Mouse (Mus musculus): ENCODE results near the gene AU040320.

Gene AU040320

DNA sequence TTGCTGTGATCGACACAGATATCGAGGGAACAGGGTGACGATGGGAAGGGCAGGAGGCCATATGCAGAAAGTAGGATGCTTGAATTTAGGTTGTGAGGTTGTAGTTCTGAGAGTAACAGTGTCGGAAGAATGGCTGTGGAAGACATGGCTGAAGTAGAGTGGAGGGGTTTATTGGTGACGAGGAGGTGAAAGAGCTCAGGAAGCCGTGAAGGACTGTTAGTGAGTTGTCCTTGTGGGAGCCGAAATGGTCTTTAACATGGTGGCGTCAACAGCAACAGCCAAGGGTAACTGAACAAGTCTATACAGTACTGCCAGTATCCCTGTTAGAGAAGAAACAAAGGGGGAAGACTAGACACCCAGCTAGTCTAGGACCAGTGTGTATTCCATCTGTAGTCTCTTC is 48.8 kb downstream of the AU040320 start:
- H3K27me3 ChIP-seq (ENCODE audit: control insufficient read depth, insufficient read depth, low read length, poor library complexity, severe bottlenecking) = no peaks in the 10 kb centered on the region
- DNase-seq (ENCODE audit: low read depth, low spot score) = no peak
- peaks cover 2% of the 10 kb centered on the region for H3K36me3 ChIP-seq (ENCODE audit: control insufficient read depth, insufficient read depth, low read length, poor library complexity, severe bottlenecking)

DNA sequence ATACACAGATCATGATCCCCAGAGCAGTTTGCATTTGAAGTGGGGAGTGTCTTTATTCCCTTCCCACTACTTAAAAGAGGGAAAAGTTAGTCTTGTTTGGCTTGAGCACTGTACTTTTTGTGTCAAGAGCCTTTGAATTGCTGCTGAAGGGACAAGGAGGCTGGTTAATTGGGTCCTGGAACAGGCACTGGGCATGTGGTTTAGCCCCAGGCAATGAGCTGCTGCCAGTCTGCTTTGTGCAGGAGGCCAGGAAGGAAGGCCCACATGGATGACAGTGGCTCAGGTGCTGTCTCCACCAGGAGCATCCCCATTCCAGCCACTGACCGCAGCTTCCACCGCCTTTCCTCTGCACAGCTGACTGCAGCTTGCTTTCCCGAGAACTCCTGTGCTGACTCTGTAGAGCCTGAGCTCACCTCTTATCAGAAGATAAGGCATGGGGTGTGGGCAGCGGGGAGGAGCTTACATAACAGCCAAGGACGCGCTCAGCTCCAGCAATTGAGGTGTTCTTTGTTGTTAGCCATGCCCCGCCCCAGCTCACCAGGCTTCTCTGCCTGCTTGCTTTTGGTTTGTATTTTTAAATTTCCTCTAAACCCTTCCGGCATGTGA is 50.0 kb downstream of the AU040320 start:
- no peaks in the 10 kb centered on the region for H3K27me3 ChIP-seq (ENCODE audit: control insufficient read depth, insufficient read depth, low read length, poor library complexity, severe bottlenecking)
- DNase-seq (ENCODE audit: low read depth, low spot score) = no peak
- peaks cover 2% of the 10 kb centered on the region for H3K36me3 ChIP-seq (ENCODE audit: control insufficient read depth, insufficient read depth, low read length, poor library complexity, severe bottlenecking)

DNA sequence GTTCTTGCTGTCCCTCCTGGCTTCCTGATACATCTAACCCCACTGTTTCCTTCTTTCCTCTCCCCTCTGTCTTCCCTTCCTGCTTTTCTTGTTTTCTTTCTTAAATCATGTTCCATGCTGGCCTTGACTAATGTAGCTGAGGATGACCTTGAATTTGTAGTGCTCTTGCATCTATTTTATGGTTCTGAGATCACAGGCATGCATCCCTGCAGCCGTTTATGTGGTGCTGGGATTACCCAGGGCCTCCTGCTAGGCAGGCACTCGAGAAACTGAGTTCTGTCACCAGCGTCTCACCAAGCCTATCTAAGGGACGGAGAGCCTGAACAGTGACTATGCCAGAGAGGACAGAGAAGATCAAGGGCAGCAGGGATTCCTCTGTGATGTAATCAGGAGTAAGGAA is 52.4 kb downstream of the AU040320 start:
- Histone ChIP-seq H3K27me3 (ENCODE audit: control insufficient read depth, insufficient read depth, low read length, poor library complexity, severe bottlenecking) (no peaks in the 10 kb centered on the region), H3K36me3 (ENCODE audit: control insufficient read depth, insufficient read depth, low read length, poor library complexity, severe bottlenecking) (peaks cover 2% of the 10 kb centered on the region)
- no peak for DNase-seq (ENCODE audit: low read depth, low spot score)

DNA sequence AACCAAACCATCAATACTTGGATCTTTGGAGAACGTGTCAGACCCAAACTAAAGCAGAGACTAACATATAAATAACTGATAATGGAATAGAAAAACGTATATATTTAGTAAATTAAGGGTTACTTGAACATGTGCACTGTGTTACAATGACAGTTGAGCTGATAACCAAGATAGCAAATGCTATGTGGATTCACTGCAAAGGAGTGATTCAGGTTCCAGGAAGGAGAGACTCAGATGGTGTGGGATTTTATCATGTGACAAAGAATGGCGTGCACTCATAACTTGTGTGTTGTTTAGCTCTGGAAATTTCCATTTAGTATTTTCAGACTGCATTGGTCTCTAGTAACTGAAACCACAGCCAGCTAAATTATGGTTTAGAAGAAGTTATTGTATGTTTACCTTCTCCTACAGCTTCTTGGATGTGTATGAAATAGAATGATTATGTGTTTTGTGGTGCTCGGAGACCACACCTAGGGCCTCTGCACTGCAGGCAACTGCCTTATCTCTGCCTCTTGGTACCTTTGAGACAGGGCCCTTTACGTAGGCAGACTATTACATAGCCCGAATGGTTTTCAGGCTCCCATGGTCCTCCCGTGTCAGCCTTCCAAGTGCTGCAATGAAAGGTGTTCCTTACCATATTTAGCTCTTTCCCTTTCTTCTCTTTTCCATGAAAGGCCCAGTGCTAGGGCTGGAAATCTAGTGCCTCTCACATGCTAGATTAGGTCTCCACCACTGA is 53.5 kb downstream of the AU040320 start:
- Histone ChIP-seq H3K36me3 (ENCODE audit: control insufficient read depth, insufficient read depth, low read length, poor library complexity, severe bottlenecking) (peaks cover 2% of the 10 kb centered on the region), H3K27me3 (ENCODE audit: control insufficient read depth, insufficient read depth, low read length, poor library complexity, severe bottlenecking) (no peaks in the 10 kb centered on the region)
- no peak for DNase-seq (ENCODE audit: low read depth, low spot score)

DNA sequence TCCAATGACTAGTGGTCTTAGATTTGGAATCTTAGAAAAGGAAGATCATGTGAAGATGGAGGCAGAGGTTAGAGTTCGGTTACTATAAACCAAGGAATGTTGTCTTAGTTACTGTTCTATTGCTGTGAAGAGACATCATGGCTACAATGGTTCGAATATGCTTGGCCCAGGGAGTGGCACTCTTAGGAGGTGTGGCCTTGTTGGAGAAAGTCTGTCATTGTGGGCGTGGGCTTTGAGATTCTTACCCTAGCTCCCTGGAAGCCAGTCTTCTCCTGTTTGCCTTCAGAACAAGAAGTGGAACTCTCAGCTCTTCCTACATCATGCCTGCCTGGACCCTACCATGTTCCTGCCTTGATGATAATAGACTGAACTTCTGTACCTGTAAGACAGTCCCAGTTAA is 57.2 kb downstream of the AU040320 start:
- no peak for DNase-seq (ENCODE audit: low read depth, low spot score)
- Histone ChIP-seq H3K36me3 (ENCODE audit: control insufficient read depth, insufficient read depth, low read length, poor library complexity, severe bottlenecking) (no peaks in the 10 kb centered on the region; the same call in 1 of the 2 replicates), H3K27me3 (ENCODE audit: control insufficient read depth, insufficient read depth, low read length, poor library complexity, severe bottlenecking) (no peaks in the 10 kb centered on the region)

DNA sequence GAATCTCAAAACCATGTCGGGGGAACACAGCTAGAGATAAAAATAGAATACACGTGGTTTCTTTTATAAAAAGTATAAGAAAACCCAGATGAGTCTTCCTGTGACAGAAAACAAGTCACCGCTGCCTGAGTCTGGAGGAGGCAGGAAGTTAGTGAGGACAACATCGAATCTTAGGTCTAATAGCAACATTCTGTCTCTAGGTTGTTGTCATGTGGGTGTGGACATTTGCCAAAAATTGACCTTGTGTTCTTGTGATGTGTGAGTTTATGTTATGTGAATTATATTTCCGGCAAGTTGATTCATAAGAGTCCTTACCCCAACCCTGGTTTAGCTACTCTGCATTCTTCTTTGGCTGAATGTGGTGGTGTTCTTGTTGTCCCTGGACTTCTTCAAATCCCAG is 59.9 kb downstream of the AU040320 start:
- no peak for DNase-seq (ENCODE audit: low read depth, low spot score)
- Histone ChIP-seq H3K27me3 (ENCODE audit: control insufficient read depth, insufficient read depth, low read length, poor library complexity, severe bottlenecking) (no peaks in the 10 kb centered on the region), H3K36me3 (ENCODE audit: control insufficient read depth, insufficient read depth, low read length, poor library complexity, severe bottlenecking) (peaks cover 2% of the 10 kb centered on the region)

DNA sequence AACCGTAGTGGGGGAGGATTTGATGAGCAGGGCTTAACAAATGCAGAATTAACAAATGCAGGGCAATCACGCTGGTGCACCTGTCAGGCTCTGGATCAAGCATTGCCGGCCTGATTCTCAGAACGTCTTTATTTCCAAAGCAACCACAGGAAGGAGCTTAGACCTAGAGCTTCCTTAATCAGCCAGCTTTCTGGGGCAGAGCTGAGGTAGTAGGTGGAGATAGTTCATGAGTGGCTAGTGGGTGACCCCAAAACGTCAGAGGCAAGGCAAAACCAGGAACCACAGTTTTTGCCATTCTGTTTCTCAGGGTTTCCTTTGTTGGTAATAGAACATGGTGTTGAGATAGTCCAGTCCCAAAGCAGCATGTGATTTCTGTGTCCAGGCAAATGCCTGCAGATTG is 61.5 kb downstream of the AU040320 start:
- no peaks in the 10 kb centered on the region for H3K27me3 ChIP-seq (ENCODE audit: control insufficient read depth, insufficient read depth, low read length, poor library complexity, severe bottlenecking)

DNA sequence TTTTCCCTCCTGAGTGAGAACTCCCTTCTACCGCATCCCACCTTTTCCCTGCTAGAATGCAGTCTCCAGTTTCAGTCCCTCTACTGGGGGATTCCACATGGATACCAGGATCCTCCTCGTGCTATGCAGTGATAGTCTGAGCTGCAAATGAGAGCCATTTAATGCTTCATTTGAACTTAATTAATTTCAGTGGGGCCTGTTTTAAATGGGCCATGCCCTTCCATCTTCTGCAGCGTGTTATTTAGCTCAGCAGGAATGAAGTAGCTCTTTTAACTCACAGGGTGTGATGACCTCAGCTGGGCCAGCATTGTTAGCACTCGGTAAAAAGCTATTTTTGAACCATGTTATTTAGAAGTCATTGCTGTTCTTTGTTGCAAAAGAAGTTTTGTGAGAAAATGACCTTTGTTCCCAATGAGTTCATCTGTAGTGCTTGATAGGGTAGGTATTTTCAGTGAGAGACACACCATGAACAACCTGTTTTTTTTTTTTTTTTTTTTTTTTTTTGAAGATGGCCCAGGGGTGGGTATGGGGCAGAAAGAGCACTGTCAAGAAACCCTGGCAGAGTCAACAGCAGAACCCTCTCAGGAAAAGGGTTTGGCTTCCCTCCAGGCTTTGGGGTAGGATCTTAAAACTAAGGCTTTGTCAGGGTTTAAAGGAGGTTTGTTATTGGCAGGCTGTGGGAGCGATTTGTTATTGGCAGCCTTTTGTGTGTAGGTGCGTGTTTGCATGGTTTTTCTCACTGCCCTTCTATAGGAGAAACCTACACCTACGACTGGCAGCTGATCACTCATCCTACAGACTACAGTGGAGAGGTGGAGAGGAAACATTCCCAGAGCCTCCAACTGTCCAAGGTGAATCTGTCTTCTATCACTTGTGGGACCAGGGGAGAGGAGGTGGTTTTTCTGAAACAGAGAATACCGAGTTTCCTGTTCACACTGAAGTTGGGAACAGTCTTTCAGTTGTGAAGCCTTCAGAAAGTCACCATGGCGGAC is 69.8 kb downstream of the AU040320 start:
- Histone ChIP-seq H3K27me3 (ENCODE audit: control insufficient read depth, insufficient read depth, low read length, poor library complexity, severe bottlenecking) (no peaks in the 10 kb centered on the region), H3K36me3 (ENCODE audit: control insufficient read depth, insufficient read depth, low read length, poor library complexity, severe bottlenecking) (peaks cover 5% of the 10 kb centered on the region; the same call in 1 of the 2 replicates)
- DNase-seq (ENCODE audit: low read depth, low spot score) = no peak

More for the DNA sequence above, 61.5 kb downstream of the AU040320 start:
- peaks cover 2% of the 10 kb centered on the region; the same call in 1 of the 2 replicates for H3K36me3 ChIP-seq (ENCODE audit: control insufficient read depth, insufficient read depth, low read length, poor library complexity, severe bottlenecking)
- no peak for DNase-seq (ENCODE audit: low read depth, low spot score)

DNA sequence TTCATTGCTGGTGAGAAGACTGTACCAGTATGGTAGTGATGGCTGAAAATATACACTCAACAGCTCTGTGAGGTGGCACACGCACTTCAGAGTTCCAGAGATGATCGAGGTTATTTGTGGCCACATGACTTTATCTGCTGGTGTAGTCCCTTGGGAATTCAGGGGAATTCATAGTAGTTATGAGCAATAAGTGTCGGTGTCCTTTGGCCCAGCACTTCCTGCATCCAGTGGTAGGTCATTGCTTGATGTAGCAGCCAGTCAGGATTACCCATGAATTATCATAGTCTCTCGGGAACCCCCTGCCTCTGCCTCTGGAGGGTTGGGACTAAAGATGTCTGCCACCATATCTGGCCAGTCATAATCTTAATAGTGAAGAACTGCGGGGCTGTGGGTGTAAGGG is 70.6 kb downstream of the AU040320 start:
- Histone ChIP-seq H3K27me3 (ENCODE audit: control insufficient read depth, insufficient read depth, low read length, poor library complexity, severe bottlenecking) (no peaks in the 10 kb centered on the region), H3K36me3 (ENCODE audit: control insufficient read depth, insufficient read depth, low read length, poor library complexity, severe bottlenecking) (peaks cover 6% of the 10 kb centered on the region)
- DNase-seq (ENCODE audit: low read depth, low spot score) = peak; percentile 14

DNA sequence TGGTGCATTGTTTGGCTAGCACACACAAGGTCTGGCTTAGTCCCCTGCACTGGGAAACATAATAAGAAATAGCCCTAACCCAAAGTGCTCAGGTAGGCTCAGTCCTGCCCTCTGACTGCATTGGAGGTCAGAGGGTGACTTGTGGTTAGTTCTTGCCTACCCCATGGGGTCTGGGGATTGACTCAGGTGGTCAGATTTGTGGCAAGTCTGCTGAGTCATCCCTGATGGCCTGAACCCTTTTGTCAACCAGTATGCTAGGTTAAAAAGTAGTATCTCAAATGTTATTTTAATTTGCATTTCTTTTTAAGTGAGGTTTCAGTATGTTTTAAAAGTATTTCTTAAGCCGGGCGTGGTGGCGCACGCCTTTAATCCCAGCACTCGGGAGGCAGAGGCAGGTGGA is 77.8 kb downstream of the AU040320 start:
- peaks cover 8% of the 10 kb centered on the region for H3K36me3 ChIP-seq (ENCODE audit: control insufficient read depth, insufficient read depth, low read length, poor library complexity, severe bottlenecking)
- no peaks in the 10 kb centered on the region; the same call in 1 of the 2 replicates for H3K27me3 ChIP-seq (ENCODE audit: control insufficient read depth, insufficient read depth, low read length, poor library complexity, severe bottlenecking)
- DNase-seq (ENCODE audit: low read depth, low spot score) = no peak

DNA sequence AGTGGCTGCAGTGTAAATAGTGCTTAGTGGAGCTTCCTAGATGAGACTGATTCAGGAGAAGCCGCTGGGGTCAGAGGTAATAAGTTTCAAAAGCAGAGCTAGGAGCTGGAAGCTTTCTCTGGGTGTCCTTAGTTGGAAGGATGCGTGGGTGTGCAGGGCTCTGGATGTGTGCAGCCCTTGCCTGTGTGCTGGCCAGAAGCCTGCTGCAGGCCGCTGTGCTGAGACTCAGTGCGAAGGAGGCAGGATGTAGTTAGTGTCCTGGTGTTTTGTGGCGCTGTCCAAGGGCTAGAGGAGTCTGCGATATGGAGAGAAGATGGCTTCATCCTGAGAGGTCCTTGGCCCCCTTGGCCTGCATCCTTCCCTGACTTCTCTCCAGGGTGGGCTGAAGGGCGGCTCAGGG is 85.5 kb downstream of the AU040320 start:
- Histone ChIP-seq H3K36me3 (ENCODE audit: control insufficient read depth, insufficient read depth, low read length, poor library complexity, severe bottlenecking) (peaks cover 7% of the 10 kb centered on the region), H3K27me3 (ENCODE audit: control insufficient read depth, insufficient read depth, low read length, poor library complexity, severe bottlenecking) (no peaks in the 10 kb centered on the region)
- no peak for DNase-seq (ENCODE audit: low read depth, low spot score)

DNA sequence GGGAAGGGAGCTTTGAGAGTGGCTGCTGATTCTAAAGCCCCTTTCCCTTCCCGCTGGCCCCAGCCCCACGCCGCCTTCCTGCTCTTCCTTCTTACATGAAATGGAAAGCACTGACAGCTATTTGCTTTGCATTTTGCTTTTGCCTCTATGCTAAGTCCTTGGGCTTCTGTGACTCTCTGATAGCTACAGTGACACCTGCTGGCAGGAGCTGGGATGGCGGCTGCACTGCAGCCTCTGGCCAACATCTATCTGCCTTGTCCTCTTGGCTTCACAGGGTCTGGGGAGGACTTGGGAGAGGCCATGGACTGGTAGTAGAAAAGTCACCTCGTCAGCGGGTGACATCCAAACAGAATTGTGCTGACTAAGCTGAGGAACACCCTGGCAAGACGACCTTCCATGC is 86.5 kb downstream of the AU040320 start:
- DNase-seq (ENCODE audit: low read depth, low spot score) = peak; percentile 80

DNA sequence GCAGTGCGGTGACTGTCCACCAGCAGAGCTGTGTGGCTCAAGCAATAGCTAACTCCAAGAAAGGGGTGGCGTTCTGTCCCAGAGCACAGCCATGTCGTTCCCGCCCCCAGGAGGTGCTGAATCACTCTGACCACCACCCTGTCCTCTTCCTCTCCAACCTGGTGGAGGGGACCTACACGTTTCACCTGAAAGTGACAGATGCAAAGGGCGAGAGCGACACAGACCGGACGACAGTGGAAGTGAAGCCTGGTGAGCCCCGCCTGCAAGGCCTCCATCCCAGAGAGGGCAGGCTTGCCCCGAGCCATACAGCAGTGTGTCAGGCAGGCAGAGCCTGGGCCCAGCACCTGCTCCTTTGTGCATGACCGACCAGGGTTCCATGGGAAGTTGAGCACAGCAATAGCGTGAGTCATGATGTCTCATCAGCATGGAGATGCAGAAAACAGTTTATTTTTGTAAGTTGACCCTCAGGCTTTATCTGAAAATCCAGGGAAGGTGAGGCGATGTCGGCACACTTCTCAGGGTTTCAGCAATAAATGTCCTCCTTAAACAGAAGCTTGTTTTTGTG is 87.7 kb downstream of the AU040320 start:
- DNase-seq (ENCODE audit: low read depth, low spot score) = no peak
- Histone ChIP-seq H3K27me3 (ENCODE audit: control insufficient read depth, insufficient read depth, low read length, poor library complexity, severe bottlenecking) (no peaks in the 10 kb centered on the region), H3K36me3 (ENCODE audit: control insufficient read depth, insufficient read depth, low read length, poor library complexity, severe bottlenecking) (peaks cover 7% of the 10 kb centered on the region)

More for the DNA sequence above, 86.5 kb downstream of the AU040320 start:
- Histone ChIP-seq H3K36me3 (ENCODE audit: control insufficient read depth, insufficient read depth, low read length, poor library complexity, severe bottlenecking) (peaks cover 7% of the 10 kb centered on the region), H3K27me3 (ENCODE audit: control insufficient read depth, insufficient read depth, low read length, poor library complexity, severe bottlenecking) (no peaks in the 10 kb centered on the region)

DNA sequence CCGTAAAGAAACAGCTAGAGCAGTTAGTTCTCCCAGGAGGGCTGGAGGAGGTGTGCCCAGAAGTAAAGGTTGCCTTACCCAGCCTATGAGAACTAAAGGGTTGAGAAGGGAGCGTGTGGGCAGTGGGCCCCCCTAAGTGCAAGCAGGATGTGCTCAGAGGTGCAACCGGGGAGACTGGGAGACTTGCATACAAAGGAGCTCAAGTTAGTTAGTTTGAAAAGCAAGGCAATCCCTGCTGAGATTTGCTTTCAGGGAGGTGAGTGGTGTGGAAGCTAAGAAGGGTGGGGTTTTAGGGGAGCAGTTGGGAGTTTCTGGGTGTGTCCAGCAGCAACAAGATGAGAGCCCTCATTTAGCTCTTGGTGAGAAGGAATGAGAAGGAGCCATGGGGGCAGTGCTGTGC is 89.6 kb downstream of the AU040320 start:
- DNase-seq (ENCODE audit: low read depth, low spot score) = no peak
- Histone ChIP-seq H3K27me3 (ENCODE audit: control insufficient read depth, insufficient read depth, low read length, poor library complexity, severe bottlenecking) (no peaks in the 10 kb centered on the region), H3K36me3 (ENCODE audit: control insufficient read depth, insufficient read depth, low read length, poor library complexity, severe bottlenecking) (peaks cover 6% of the 10 kb centered on the region)
